Mouse (Mus musculus): ENCODE results near the gene Gfod1. TPM values are rescaled to one million over a fixed set of nuclear protein-coding genes. Genes with fewer than 3 reads are reported as not detected.

Gene Gfod1
- polyA plus RNA-seq, 1 experiment from 2014 or later = 0.41 TPM

DNA sequence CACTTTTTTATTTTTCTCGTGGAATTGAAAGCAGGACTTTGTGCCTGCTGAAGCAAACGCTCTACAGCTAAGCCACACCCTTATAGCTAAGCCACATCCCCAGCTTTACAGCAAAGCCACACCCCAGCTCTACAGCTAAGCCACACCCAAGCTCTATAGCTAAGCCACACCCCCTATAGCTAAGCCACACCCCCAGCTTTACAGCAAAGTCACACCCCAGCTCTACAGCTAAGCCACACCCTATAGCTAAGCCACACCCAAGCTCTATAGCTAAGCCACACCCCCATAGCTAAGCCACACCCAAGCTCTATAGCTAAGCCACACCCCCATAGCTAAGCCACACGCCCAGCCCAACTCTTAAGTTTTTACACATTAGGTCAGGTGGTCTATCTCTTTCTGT lies 42.7 kb downstream of the Gfod1 start:
- no peak overlapping the region for H3K4me2 ChIP-seq (ENCODE audit: low read depth, low read length)
- H3K4me1 ChIP-seq (ENCODE audit: control insufficient read depth, insufficient read depth, low read length) = no peaks in the 10 kb centered on the region
- no peak overlapping the region for H3K9ac ChIP-seq (ENCODE audit: low read length)
- H3K27me3 ChIP-seq (ENCODE audit: control insufficient read depth, insufficient read depth, low read length) = no peaks in the 10 kb centered on the region
- 57% methylated on average over 3 of the region's 3 CpGs for WGBS
- H3K36me3 ChIP-seq (ENCODE audit: control insufficient read depth, insufficient read depth, low read length) = no peaks in the 10 kb centered on the region
- no peaks in the 10 kb centered on the region for H3K9me3 ChIP-seq (replicated peaks; ENCODE audit: control insufficient read depth, low read length)
- no peak overlapping the region for H3K27ac ChIP-seq (ENCODE audit: low read length)
- peak; percentile 87 for ATAC-seq (ENCODE audit: insufficient read depth, low FRiP score)
- no peak overlapping the region for H3K4me3 ChIP-seq (replicated peaks; ENCODE audit: low read length)

DNA sequence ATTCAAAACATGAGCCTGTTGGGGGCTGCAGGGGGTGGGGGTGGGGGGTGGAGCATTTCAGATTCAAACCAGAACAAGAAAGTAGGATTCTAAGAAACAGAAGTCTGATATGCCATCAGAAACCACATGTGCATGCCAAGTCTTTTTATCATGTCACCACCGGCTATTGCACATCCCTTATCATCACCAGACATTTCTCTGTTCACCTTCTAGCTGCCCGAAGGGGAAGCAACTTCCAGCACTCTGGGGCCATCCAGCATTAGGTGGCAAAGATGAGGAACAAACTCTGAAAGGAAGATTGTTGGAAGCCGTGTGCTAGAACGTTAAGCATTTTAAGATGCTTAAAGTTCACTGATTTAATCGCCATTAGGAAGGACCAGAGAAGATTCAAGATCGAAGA lies 43.2 kb downstream of the Gfod1 start:
- Histone ChIP-seq H3K4me2 (ENCODE audit: low read depth, low read length) (no peak overlapping the region), H3K9me3 (replicated peaks; ENCODE audit: control insufficient read depth, low read length) (no peaks in the 10 kb centered on the region), H3K27ac (ENCODE audit: low read length) (no peak overlapping the region), H3K4me1 (ENCODE audit: control insufficient read depth, insufficient read depth, low read length) (no peaks in the 10 kb centered on the region), H3K9ac (ENCODE audit: low read length) (no peak overlapping the region), H3K4me3 (replicated peaks; ENCODE audit: low read length) (no peak overlapping the region), H3K36me3 (ENCODE audit: control insufficient read depth, insufficient read depth, low read length) (no peaks in the 10 kb centered on the region), H3K27me3 (ENCODE audit: control insufficient read depth, insufficient read depth, low read length) (no peaks in the 10 kb centered on the region)
- 65% methylated on average over 6 of the region's 6 CpGs for WGBS
- ATAC-seq (ENCODE audit: insufficient read depth, low FRiP score) = no peak

DNA sequence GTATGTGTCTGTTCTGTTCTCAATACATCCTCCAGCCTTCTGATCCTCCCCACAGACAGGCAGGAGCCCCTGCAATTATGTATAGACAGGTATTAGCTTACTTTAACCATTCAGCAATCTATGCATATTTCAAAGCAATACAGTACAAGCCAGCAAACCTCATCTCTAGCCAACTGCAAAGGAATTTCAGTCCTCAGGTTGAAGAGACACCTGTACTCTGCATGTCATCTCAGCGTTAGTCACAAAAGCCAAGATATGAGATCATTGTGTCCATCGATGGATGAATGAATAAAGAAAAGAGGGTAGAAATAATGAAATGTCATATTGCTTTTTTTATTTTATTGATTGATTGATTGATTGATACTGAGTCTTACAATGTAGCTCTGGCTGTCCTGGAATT lies 47.5 kb downstream of the Gfod1 start:
- H3K9ac ChIP-seq (ENCODE audit: low read length) = no peak overlapping the region
- no peaks in the 10 kb centered on the region for H3K9me3 ChIP-seq (replicated peaks; ENCODE audit: control insufficient read depth, low read length)
- no peak overlapping the region for H3K4me2 ChIP-seq (ENCODE audit: low read depth, low read length)
- WGBS = 91% methylated on average over 2 of the region's 2 CpGs
- H3K4me3 ChIP-seq (replicated peaks; ENCODE audit: low read length) = no peak overlapping the region
- no peak overlapping the region for H3K27ac ChIP-seq (ENCODE audit: low read length)
- no peak for ATAC-seq (ENCODE audit: insufficient read depth, low FRiP score)
- H3K4me1 ChIP-seq (ENCODE audit: control insufficient read depth, insufficient read depth, low read length) = no peaks in the 10 kb centered on the region
- H3K36me3 ChIP-seq (ENCODE audit: control insufficient read depth, insufficient read depth, low read length) = no peaks in the 10 kb centered on the region
- no peaks in the 10 kb centered on the region for H3K27me3 ChIP-seq (ENCODE audit: control insufficient read depth, insufficient read depth, low read length)

DNA sequence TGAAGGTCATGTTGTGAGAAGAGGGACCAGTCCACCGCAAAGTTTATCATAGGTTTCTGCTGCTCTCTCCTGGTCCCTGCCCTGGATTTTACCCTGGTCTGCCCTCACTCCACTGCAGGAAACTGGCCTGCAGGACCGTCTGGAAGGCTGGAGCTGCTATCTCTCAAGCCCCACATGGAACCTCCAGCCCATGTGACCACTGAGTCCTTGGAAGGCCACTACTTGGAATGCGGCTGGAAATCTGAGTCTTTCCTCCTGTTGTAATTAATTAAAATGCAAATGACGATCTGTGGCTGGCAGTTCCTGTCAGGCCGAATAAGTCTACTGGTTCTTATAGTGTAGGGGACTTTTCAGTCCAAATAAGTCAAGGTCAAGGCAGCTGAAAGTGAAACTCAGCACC lies 50.4 kb downstream of the Gfod1 start:
- Histone ChIP-seq H3K9ac (ENCODE audit: low read length) (no peak overlapping the region), H3K4me1 (ENCODE audit: control insufficient read depth, insufficient read depth, low read length) (0 out of 2 replicates have a peak, but pooled peaks cover 4% of the 10 kb centered on the region), H3K27ac (ENCODE audit: low read length) (no peak overlapping the region), H3K27me3 (ENCODE audit: control insufficient read depth, insufficient read depth, low read length) (no peaks in the 10 kb centered on the region), H3K9me3 (replicated peaks; ENCODE audit: control insufficient read depth, low read length) (no peaks in the 10 kb centered on the region), H3K4me3 (replicated peaks; ENCODE audit: low read length) (no peak overlapping the region), H3K4me2 (ENCODE audit: low read depth, low read length) (no peak overlapping the region), H3K36me3 (ENCODE audit: control insufficient read depth, insufficient read depth, low read length) (no peaks in the 10 kb centered on the region)
- no peak for ATAC-seq (ENCODE audit: insufficient read depth, low FRiP score)
- WGBS = 51% methylated on average over 5 of the region's 5 CpGs

GRCm38 (mm10) chr13:43252105-43252790 lies 51.7 kb downstream of the Gfod1 start:
- Histone ChIP-seq H3K4me2 (ENCODE audit: low read depth, low read length) (no peak overlapping the region), H3K4me3 (replicated peaks; ENCODE audit: low read length) (no peak overlapping the region), H3K27ac (ENCODE audit: low read length) (no peak overlapping the region), H3K4me1 (ENCODE audit: control insufficient read depth, insufficient read depth, low read length) (0 out of 2 replicates have a peak, but pooled peaks cover 4% of the 10 kb centered on the region), H3K36me3 (ENCODE audit: control insufficient read depth, insufficient read depth, low read length) (no peaks in the 10 kb centered on the region), H3K27me3 (ENCODE audit: control insufficient read depth, insufficient read depth, low read length) (no peaks in the 10 kb centered on the region), H3K9ac (ENCODE audit: low read length) (no peak overlapping the region), H3K9me3 (replicated peaks; ENCODE audit: control insufficient read depth, low read length) (no peaks in the 10 kb centered on the region)
- 84% methylated on average over 8 of the region's 8 CpGs for WGBS
- ATAC-seq (ENCODE audit: insufficient read depth, low FRiP score) = no peak

- Histone ChIP-seq H3K27me3 (ENCODE audit: control insufficient read depth, insufficient read depth, low read length) (no peaks in the 10 kb centered on the region), H3K4me3 (replicated peaks; ENCODE audit: low read length) (no peak overlapping the region), H3K27ac (ENCODE audit: low read length) (no peak overlapping the region), H3K9ac (ENCODE audit: low read length) (no peak overlapping the region), H3K4me2 (ENCODE audit: low read depth, low read length) (no peak overlapping the region), H3K9me3 (replicated peaks; ENCODE audit: control insufficient read depth, low read length) (no peaks in the 10 kb centered on the region), H3K4me1 (ENCODE audit: control insufficient read depth, insufficient read depth, low read length) (0 out of 2 replicates have a peak, but pooled peaks cover 4% of the 10 kb centered on the region), H3K36me3 (ENCODE audit: control insufficient read depth, insufficient read depth, low read length) (no peaks in the 10 kb centered on the region)
- no peak for ATAC-seq (ENCODE audit: insufficient read depth, low FRiP score)
- WGBS = 86% methylated on average over 12 of the region's 12 CpGs
These were observed 52.6 kb downstream of the Gfod1 start for GRCm38 (mm10) chr13:43251391-43251790.

GRCm38 (mm10) chr13:43250653-43251052 lies 53.3 kb downstream of the Gfod1 start:
- Histone ChIP-seq H3K4me2 (ENCODE audit: low read depth, low read length) (no peak overlapping the region), H3K9ac (ENCODE audit: low read length) (no peak overlapping the region), H3K4me3 (replicated peaks; ENCODE audit: low read length) (no peak overlapping the region), H3K4me1 (ENCODE audit: control insufficient read depth, insufficient read depth, low read length) (0 out of 2 replicates have a peak, but pooled peaks cover 4% of the 10 kb centered on the region), H3K9me3 (replicated peaks; ENCODE audit: control insufficient read depth, low read length) (no peaks in the 10 kb centered on the region), H3K27me3 (ENCODE audit: control insufficient read depth, insufficient read depth, low read length) (no peaks in the 10 kb centered on the region), H3K27ac (ENCODE audit: low read length) (no peak overlapping the region), H3K36me3 (ENCODE audit: control insufficient read depth, insufficient read depth, low read length) (no peaks in the 10 kb centered on the region)
- WGBS = 72% methylated on average over 6 of the region's 6 CpGs
- no peak for ATAC-seq (ENCODE audit: insufficient read depth, low FRiP score)

DNA sequence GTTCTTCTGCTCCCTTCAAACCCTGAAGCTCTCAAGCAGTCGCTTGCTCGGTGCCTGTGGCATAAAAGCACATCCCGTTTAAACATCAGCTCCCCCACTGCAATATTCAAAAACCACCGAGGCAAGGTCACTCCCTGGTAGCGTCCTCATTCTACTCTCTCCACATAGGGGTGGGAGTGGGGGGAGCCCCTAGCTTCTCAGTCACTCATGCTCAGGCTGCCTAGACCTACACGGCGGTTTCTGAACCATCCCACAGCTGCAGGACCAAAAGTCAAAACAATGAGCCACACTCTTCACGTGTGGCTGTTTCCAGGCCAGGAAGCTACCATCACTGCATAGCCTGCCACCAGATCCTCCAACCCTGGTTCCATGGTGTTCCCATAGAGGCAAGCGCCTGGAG lies 53.9 kb downstream of the Gfod1 start:
- WGBS = 69% methylated on average over 9 of the region's 9 CpGs
- Histone ChIP-seq H3K27me3 (ENCODE audit: control insufficient read depth, insufficient read depth, low read length) (no peaks in the 10 kb centered on the region), H3K4me3 (replicated peaks; ENCODE audit: low read length) (no peak overlapping the region), H3K4me1 (ENCODE audit: control insufficient read depth, insufficient read depth, low read length) (0 out of 2 replicates have a peak, but pooled peaks cover 4% of the 10 kb centered on the region), H3K4me2 (ENCODE audit: low read depth, low read length) (no peak overlapping the region), H3K36me3 (ENCODE audit: control insufficient read depth, insufficient read depth, low read length) (no peaks in the 10 kb centered on the region), H3K9me3 (replicated peaks; ENCODE audit: control insufficient read depth, low read length) (no peaks in the 10 kb centered on the region), H3K27ac (ENCODE audit: low read length) (no peak overlapping the region), H3K9ac (ENCODE audit: low read length) (no peak overlapping the region)
- no peak for ATAC-seq (ENCODE audit: insufficient read depth, low FRiP score)

DNA sequence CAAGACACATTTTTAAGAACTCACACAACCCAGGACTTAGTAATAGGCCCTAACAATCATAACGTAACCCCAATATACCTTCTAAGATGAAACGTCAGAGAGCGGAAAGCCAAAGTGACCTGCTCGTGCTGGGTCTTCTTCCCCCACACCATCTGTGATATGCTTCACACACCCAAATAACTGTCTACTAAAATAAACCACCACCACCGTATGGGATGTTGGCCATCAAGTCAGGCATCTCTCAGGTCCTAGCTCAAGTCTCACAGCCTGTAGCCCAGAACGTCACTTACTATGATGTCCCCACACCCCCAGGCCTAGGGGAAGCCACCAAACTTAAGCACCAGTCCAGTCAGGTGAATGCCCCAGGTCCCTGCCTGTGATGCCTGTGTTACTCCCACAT lies 55.6 kb downstream of the Gfod1 start:
- H3K9me3 ChIP-seq (replicated peaks; ENCODE audit: control insufficient read depth, low read length) = no peaks in the 10 kb centered on the region
- 92% methylated on average over 6 of the region's 6 CpGs for WGBS
- H3K4me3 ChIP-seq (replicated peaks; ENCODE audit: low read length) = no peak overlapping the region
- no peaks in the 10 kb centered on the region for H3K36me3 ChIP-seq (ENCODE audit: control insufficient read depth, insufficient read depth, low read length)
- no peak overlapping the region for H3K4me2 ChIP-seq (ENCODE audit: low read depth, low read length)
- 0 out of 2 replicates have a peak, but pooled peaks cover 4% of the 10 kb centered on the region for H3K4me1 ChIP-seq (ENCODE audit: control insufficient read depth, insufficient read depth, low read length)
- no peak overlapping the region for H3K27ac ChIP-seq (ENCODE audit: low read length)
- H3K9ac ChIP-seq (ENCODE audit: low read length) = no peak overlapping the region
- no peaks in the 10 kb centered on the region for H3K27me3 ChIP-seq (ENCODE audit: control insufficient read depth, insufficient read depth, low read length)
- no peak for ATAC-seq (ENCODE audit: insufficient read depth, low FRiP score)

All from stomach, embryonic 16.5 days (tissue).